Mouse (Mus musculus) adrenal gland, postnatal 0 days (tissue): ENCODE results near the gene Akr1c20. TPM values are rescaled to one million over a fixed set of nuclear protein-coding genes. Genes with fewer than 3 reads are reported as not detected.

Experiments used
- polyA plus RNA-seq: library from polyadenylated mRNA; unstranded; fragments of >200 nt; fragmentation: Nextera tagmentation; extraction: Ambion mirVana; gene quantifications from 2 replicates; pipeline ENCODE4 v1.2.1, GENCODE M21; 2015

The Akr1c20 gene
- polyA plus RNA-seq, result 2.2 and 2.4 TPM in 2 replicates

DNA sequence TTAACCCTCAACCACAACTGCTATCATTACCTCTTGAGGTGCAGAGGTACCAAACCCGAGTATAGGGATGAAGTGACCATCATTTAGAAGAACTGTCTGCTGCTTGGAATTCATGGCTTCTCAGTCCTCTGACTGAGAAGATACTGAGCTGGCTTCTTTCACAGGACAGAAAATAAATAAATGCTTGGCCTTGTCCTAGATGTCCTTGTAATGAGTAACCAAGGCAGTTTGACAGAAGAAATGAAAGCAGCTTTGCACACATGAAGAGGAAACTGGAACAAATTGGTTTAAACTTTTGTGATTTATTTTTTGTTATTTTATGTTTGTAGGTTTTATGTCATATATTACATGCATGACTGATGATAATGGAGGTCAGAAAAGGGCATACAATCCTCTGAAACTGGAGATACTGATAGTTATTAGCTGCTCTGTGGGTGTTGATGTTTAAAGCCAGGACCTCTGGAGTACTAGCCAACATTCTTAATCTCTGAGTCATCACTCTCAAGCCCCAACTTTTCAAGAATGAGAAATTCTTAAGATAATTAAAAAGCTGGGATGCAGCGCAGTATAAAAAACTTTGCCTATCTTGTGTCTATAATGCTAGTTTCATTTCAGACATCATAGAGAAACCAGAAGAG, at the start of gene Akr1c20:
Gene Akr1c20, minus strand, starts transcription at position 145 of the 638 bp plus-strand sequence.

Other genes with a start within 250 kb of the Akr1c20 start
- gene Akr1c12, start 243.9 kb downstream of the Akr1c20 start, polyA plus RNA-seq, result 1.9 and 3.9 TPM in 2 replicates
- 0.80 and 0.99 TPM in 2 replicates for gene Akr1c6, start 89.0 kb downstream of the Akr1c20 start, polyA plus RNA-seq
- 0.27 TPM in 1 of 2 replicates, not detected in the other for gene Akr1c21, start 50.7 kb upstream of the Akr1c20 start, polyA plus RNA-seq
- gene Akr1e1, start 85.8 kb upstream of the Akr1c20 start, polyA plus RNA-seq, result 66.4 and 81.5 TPM in 2 replicates